Mouse (Mus musculus) neutrophil, adult 83 days (primary cell): ENCODE results near the gene 2610008E11Rik. TPM values are rescaled to one million over a fixed set of nuclear protein-coding genes. Genes with fewer than 3 reads are reported as not detected.

Experiments used
- total RNA-seq, 2 experiments: library from RNA; stranded (reverse); gene quantifications; one replicate each; pipeline ENCODE4 v1.2.4; 2023

Gene 2610008E11Rik
- total RNA-seq: 1 to 10 TPM; 3.3 to 4.5 TPM

DNA sequence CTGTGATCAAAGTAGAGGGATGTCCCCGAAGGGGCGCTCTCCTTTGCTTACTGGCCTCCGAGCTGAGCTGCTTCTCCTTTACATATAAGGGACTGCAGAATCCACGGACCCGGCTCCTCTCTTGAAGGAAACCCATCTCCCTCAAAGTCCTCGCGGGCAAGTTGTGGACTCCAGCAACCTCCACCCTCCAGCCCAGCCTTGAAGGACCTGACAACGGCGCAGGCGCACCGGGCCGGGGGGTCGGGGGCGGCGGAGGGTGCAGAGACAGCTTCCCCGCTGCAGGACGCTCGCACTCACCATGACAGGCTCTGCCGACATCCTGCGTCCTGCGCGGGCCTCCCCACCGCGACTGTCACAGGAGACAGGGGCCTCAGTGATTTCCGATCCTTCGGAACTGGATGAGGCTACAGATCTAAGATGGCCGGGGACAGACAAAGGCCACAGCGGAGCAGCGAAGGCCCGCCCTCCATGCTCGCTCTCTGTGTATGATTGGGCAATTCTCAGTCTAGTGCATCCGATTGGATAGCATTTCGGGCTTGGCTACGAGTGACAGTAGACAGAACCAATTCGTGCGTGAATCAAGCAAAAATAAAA is at the start of gene 2610008E11Rik:
2610008E11Rik (minus strand) TSS at position 440 of the 594 bp plus-strand sequence.

DNA sequence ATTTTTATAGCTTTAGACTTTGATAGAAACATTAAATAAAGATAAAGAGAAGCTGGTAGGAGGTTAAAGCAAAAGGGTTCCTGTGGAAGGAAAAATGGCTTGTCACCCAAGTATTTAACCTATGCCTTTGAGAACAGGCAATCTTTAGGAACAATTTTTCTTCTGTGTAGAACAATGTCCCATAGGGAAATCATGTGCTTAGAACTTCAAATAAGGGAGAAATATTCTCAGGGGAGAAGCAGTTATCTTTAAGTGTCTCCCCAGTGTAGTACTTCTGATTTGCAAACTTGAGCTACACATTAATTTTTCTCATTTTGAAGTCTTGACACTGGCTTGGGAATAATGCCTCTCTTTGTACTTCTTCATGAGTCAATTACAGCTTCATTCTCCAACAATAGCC is 69.0 kb downstream of the 2610008E11Rik start, which contains the start of gene Olfr57:
Olfr57 (plus strand) TSS at position 301 of the 400 bp plus-strand sequence.

Other genes with a start within 250 kb of the 2610008E11Rik start
- gene Olfr1356, start 245.4 kb downstream of the 2610008E11Rik start, total RNA-seq: not detected
- not detected for gene Olfr1355, start 222.1 kb downstream of the 2610008E11Rik start, total RNA-seq
- not detected for gene Olfr1354, start 184.4 kb downstream of the 2610008E11Rik start, total RNA-seq
- not detected for gene Olfr8, start 147.0 kb downstream of the 2610008E11Rik start, total RNA-seq
- not detected for gene Olfr1353, start 134.3 kb downstream of the 2610008E11Rik start, total RNA-seq
- not detected for gene Olfr1352, start 116.5 kb downstream of the 2610008E11Rik start, total RNA-seq
- gene Olfr1351, start 85.1 kb downstream of the 2610008E11Rik start, total RNA-seq: not detected
- not detected for gene Olfr57, start 68.9 kb downstream of the 2610008E11Rik start, total RNA-seq
- not detected for gene Vmn2r80, start 51.2 kb upstream of the 2610008E11Rik start, total RNA-seq
- gene Vmn2r81, start 150.1 kb upstream of the 2610008E11Rik start, total RNA-seq: not detected